Mouse (Mus musculus) neural tube, embryonic 10.5 days (tissue): Measurements from ENCODE around the gene Agbl4.

Experiments
- DNase-seq: peaks from one replicate; pipeline ENCODE4 v3.0.0-alpha.2; 2017; ENCODE audit warnings: low spot score; ENCODE audit errors: extremely low spot score

Gene Agbl4

DNA sequence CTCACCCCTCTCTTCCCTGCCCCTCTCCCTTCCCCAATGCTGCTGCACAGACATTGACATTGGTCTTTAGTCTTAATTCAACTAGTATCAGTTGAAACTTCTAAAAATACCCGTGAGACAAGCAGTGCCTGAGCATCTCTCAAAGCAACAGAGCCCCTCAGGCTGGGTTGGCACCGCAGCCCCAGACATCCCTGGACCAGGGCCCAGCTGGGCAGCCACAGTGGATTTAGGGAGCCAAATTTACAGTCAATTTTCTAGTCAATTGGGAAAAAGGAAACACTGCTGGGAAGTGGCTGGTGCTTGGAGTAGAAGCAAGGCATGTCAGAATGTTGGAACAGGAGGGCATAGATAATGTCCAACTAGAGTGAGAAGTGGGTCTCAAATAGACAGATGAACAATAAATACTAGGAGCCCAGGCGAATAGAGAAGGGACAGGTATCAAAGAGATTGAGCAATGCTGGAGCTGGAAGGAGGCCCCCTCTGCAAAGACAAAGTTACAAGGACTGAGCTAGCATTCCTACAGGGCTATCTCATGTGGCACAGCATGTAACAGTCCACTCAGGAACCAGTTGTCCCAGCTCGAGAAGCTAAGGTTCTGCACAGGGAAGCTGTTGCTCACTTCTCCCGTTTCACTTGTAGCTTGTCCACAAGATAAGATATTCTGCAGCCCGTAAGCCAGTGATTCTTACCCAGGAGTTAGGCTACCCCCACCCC lies 1247.8 kb downstream of the Agbl4 start:
- no peak for DNase-seq

DNA sequence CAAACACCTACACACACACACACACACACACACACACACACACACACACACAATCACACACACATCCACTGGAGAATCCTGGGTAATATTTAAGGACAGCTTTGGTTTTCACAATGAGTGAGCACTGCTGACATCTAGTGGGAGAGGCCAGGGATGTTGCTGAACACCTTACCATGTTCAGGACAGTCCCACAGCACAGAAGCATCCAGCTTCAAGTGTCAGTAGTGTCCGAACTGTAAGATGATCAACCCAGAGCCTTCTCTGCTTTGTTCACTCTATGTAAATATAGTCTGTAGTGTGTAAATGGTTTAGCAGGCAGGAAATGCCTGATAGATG lies 1248.3 kb downstream of the Agbl4 start:
- no peak for DNase-seq

DNA sequence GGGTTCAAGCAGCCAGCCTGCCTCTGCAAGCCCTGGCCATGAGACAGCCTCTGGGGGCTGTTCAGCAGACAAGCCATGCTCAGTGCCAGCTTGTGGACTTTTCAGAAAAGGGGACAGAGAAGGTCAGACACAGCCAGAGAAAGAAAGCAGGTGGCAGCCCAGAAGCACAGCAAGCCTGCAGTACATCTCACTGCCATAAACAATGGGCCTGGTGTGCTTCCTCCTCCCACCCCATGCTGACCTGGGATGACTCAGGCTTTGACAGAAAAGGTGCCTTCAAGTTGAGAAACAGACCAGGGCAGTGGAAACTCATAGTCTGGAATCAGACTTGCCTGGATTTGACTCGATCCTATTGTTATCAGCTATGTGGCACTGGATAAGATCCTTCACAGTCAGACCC lies 1256.0 kb downstream of the Agbl4 start:
- no peak for DNase-seq

DNA sequence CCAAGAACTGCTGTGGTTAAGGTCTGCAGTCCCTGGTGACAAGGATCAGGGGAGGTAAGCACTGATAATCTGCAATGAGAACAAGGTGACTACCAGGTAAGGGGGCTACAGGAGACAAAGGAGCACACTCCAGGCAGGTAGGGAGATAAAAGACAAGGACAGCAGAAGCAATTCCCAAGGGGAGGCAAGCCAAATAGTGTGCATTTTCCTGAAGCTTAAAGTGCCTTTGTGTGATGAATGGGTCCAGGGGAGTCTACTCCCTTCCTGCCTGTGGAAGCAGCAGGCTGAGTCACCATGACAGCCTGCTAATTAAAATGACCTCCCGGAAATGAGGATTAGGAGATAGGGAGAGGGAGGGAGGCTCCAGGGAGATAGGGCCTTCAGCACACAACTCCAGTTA lies 1266.3 kb downstream of the Agbl4 start:
- DNase-seq, result no peak

DNA sequence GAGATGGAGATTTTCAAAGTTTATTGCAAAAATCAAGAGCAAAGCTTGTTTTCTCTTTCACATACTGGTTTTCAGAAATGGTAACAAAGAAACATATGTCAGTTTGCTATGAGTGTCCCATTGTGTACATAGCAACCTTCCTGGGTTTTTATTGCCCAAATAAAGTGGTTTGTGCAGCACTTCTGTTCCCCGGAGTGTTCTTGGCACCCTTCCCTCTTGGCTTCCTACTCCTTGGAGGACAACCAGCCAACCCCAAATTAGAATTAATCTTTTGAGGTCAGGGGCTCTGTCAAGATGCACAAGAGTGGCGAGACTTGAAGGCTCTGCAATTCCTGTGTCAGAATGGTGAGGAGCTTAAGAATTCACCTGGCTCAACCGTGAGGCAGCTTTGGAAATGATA lies 1266.7 kb downstream of the Agbl4 start:
- DNase-seq, result no peak

DNA sequence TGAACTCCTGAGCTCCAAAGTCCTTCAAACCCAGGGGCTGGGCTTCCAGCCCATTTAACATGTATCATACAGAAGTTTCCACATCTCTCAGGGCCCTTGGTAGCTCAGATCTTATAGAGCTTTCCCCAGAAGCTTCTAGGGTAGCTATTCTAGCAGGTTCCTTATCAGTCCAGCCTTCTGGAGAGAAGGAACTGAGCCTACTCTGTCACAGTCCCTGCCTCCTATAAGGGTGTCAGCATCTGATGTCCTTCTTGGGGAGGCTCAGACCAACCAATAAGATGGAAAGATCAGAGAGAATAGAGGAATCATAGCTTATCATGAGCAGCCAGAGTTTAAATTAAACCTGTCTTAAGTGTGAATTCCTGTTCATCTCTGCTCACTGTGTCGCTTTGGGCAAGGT lies 1269.3 kb downstream of the Agbl4 start:
- no peak for DNase-seq

DNA sequence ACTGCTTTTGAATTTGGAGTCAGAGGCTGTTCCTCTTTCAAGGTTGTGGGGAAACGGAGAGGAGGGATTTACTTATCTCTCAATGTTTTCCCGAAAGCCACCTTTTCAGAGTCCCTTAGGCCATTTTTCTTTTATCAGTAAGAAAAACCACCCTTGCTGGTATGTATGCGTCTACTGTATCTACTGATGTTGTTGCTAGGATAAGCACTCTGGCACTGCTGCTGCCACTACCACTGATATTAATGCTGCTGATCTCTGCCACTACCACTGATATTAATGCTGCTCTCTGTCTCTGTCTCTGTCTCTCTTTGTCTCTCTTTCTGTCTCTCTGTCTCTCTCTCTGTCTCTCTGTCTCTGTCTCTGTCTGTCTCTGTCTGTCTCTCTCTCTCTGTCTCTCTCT lies 1271.9 kb downstream of the Agbl4 start:
- DNase-seq, result no peak

DNA sequence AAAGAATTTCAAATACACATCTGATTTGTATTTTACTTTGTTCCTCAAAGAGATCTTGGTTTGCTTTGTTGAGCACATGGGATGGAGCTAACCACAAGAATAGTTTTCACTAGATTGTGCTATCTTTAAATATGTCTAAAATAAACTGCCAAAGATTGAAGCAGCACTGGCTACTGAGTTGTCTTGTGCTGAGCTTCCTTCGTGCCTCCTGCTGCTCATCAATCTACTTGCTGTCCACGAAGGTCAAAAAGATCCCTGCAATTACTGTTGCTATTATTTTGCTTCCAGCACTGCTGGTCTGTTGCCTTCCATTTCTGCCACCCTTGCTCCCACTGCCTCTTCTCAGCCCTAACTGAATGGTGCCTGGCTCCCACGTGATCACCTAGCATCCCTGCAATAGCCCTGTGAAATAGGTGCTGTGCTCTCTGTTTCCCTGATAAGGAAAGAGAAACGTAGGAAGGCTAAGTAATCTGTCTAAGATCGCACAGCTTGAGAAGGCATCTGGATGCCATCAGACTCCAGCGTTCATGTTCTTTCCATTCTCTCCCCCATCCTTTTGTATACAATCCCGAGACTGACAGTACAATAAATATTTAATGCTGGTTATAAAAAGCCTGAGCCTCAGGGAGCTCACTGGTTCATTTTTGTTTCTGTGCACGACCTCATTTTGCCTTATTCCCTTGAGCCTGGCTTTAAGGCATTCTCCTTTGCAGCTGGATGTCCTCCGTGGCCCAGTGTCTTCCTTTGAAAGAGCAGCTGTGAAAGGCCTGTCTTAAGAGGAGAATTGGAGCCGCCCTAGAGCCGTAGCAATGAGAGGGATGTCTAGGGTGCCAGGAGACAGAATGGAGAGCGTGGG lies 1273.3 kb downstream of the Agbl4 start:
- no peak for DNase-seq

DNA sequence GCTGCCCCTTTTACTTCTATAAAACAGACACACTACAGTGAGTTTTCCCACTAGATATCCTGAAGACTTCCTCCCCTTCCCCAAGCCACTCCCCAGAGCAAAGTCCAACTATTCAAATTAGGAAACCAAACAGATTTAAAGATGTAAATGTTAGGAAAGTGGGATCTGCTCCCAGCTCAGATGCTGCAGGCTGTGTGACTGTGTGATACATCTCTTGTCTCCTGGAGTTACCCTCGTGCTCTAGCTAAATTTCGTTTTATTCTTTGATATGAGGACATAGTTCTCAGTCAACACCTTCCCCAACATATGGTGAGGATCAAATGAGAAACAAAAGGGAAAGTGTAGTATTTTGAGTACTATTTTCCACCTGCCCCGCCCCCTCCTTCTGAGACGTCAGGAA lies 1274.0 kb downstream of the Agbl4 start:
- DNase-seq, result no peak

DNA sequence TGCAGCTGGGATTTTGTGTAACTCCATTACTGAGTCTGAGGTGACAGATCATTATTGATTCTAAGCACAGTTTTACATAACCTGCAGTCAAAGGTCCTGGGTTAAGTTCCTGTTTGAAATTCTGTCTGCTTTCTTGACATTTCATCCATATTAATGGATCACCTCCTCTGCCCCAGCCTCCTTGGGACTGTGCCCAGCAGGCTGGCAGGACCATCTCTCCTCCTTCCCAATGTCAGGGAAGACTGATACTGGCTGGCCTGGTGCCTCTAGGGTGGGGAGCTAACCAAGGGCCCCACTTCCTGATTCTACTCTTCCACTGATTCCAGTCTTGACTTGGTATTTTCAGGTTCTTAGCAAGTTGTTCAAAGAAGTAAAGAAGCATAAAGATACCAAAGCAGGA lies 1276.4 kb downstream of the Agbl4 start:
- DNase-seq, result no peak

DNA sequence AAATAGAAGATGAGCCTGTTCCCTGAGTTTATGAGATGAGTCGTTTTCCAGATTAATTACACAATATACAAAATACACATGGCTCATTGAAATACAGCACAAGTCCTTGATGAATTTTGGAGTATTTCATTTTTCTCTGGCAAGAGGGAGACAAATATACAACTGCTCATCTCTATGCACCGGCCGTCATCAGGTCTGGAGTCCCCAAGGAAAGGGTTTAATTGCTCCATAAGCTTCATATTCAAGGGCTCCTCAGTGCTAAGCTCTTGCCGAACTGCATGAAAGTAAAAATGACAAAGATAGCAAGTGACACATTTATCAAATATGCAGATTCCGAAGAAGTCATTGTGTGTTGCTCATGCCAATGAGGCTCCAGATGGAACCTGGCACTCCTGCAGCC lies 1284.5 kb downstream of the Agbl4 start:
- no peak for DNase-seq

DNA sequence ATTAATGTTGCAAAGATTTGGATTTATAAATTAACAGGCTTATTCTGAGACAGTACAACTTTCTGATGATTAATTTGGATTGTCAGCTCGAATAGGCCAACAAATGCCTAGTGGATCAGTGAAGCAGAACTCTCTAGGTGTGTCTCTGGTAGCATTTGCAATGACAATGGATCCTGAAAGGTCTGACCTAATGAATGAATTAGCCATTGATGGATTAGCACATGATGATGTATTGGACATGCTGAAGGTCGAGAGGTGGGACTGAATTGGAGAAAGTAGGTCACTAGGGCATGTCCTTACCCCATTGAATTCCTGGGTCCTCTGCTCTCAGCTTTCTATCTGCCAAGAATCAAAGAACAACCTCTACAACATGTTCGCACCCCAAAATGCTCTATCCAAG lies 1285.3 kb downstream of the Agbl4 start:
- DNase-seq, result no peak

DNA sequence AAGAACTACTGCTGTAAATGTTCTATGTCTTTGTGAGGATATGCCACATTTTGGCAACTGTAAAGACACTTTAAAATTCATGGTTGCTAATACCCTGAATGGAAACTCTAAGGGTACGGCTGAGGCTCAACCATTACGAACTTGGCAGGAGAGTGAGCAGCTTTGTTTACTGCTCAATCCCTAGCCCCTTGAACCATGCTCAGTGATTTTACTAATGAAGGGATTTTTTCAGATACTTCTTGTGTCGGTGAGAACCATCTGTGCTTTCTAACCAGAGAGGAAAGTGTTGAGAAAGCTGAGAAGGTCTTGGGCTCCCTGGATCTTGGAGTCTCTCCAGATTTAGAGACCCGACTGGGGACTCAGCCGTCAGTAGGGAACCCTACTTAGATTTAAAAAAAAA lies 1286.4 kb downstream of the Agbl4 start:
- DNase-seq, result no peak

DNA sequence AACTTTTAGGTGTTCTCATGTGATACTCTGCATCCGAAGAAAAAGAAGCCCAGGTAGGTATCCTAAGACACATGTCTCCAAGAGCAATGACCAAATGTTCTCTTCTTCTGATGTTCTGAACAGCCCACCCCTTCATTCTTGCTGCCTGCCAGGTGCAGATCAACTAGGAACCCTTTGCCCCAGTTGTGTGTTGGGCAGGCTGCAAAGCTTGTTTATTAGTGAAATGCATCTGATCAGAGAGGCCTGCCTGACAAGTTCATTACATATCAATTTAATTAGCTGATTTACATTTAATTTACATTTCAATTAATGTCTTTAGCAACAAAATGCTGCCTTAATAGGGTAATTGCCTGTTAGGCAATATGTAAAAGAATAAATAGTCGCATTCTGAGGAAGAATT lies 1288.5 kb downstream of the Agbl4 start:
- no peak for DNase-seq

DNA sequence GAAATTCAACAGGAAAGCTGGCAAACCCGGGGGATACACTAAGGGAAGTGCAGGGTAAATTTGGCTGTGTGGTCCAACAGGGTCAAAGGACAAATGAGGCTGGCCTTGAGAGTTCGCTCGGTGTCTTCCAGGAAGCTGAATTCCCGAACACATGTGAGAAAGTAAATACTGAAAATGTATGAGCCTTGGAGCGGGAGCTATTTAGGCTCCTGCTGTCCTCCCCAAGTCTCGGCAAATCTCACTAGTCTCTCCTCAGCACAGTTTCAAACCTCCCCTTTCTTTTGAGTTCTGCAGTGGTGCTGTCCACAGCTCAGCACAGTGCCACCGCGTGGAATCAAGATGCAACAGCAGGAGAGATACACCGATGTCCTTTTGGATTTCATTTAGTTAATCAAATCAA lies 1289.5 kb downstream of the Agbl4 start:
- DNase-seq, result peak; percentile 47

DNA sequence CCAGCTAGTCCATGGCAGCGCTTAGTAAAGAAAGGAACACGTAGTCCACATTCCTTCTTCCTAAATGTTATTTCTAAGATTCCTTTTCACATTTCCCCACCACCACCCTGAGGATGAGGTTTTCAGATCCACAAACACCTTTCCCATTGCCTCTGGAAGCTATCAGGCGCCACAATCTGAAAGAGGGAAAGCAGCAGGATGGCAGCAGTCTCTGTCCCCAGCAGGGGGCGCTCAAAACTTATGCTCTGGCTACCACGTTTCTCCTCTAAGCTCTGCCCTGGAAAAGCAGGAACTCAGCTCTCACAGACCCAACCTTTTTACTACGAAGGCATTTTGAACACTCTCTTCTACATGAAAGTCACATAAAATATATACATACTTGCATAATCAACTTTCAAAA lies 1290.2 kb downstream of the Agbl4 start:
- peak; percentile 82 for DNase-seq

DNA sequence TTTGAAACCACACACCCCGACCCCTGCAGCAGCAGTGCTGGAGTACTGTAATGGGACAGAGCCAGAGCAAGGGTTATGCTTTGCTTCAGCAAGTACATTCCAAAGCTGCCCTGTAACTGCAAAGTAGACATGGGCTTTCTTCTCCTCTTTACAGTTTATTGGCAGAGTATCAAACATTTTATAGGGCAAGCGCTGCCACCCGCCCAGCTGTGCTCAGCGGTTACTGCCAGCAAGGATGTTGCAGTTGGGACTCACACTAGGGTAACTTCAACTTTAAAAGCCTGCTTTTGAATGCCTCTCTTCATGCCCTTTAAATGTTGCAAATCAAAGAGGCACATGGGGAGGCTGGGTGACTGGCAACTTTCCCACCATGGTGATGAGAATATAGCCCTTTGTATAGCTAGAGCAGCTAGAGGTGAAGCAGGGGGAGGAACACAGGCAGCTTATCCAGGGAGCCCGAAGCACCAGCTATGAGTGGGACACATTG lies 1293.6 kb downstream of the Agbl4 start:
- no peak for DNase-seq

DNA sequence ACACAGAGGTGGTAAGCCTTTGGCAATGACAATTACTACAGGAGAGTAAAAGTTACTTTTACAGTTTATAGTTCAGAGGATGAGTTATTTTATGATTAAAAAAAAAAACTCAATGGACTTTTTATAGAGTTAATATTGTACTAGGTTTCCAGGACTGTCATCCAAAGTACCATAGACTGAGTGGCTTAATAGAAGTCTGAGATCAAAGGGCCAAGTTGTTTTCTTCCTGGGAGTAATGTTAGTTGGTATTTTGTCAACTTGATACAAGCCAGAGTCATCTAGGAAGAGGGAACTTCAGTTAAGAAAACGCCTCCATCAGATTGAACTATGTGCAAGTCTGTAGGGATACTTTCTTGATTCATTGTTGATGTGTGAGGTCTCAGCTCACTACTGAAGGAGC lies 1303.9 kb downstream of the Agbl4 start:
- no peak for DNase-seq

DNA sequence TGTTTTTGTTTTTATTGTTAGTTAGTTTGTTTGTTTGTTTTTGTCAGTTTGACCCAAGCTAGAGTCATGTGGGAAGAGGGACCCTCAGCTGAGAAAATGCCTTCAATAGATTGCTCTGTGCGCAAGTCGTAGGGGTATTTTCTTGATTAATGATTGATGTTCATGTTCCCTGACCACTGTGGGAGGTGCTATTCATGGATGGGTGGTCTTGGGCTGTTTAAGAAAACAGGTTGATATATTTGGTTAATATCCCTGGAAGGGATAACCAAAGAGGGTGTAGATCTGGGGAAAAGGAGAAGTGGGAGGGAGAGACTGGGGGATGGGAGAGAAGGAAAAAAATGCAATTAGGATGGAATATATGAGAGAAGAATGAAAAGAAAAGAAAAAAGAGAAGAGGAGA lies 1306.7 kb downstream of the Agbl4 start:
- DNase-seq, result no peak

DNA sequence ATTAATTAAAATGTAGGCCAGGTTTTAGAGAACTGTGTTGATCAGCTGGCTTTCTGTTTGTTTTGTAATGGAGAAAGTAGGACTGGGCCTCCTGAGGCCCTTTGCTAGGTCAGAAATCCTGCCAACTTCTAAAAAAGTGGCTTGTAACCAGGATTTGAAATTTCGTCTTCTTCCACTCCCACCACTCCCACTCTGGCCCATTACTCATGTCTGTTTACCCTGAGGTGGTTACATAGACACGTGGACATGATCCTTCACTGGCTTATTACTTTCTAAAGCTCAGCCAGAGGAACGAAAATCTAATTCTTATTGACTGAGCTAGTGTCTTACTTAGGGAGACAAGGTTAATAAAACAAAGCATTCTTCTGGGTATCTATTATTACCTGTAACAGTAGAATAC lies 1307.5 kb downstream of the Agbl4 start:
- DNase-seq, result no peak
